Mouse (Mus musculus) layer of hippocampus, postnatal 25 days (tissue): Measurements from ENCODE around the gene Rps18. TPM values are rescaled to one million over a fixed set of nuclear protein-coding genes. Genes with fewer than 3 reads are reported as not detected.
A peak's percentile ranks its signal among the peaks of the same experiment; 100 is the strongest.

Experiments used
- DNase-seq, 2 experiments: peaks; one replicate each; pipeline ENCODE4 v3.0.0; 2022; ENCODE audit warnings: mixed read lengths in 2 of 2, low spot score in 1 of 2; ENCODE audit errors: extremely low spot score in 1 of 2
- total RNA-seq, 2 experiments: library from RNA; stranded (reverse); gene quantifications; 2 replicates each; pipeline ENCODE4 v1.2.3; 2021

Rps18 gene
- total RNA-seq, 2 experiments from 2014 or later, result 311 to 351 TPM

GRCm38 (mm10) chr17:33948905-33949537 is 6.8 kb downstream of the Rps18 start:
- no peak for DNase-seq

GRCm38 (mm10) chr17:33948090-33948904 is 7.5 kb downstream of the Rps18 start:
- no peak for DNase-seq

- DNase-seq, result no peak
Measured at GRCm38 (mm10) chr17:33947430-33948089, 8.2 kb downstream of the Rps18 start.

GRCm38 (mm10) chr17:33943454-33943853 is 12.3 kb downstream of the Rps18 start:
- DNase-seq, result no peak

- no peak for DNase-seq
Measured at GRCm38 (mm10) chr17:33941381-33941780, 14.4 kb downstream of the Rps18 start.

- DNase-seq, result no peak
Measured at GRCm38 (mm10) chr17:33940981-33941380, 14.8 kb downstream of the Rps18 start.

- peak; percentile 67 to 83 for DNase-seq
Measured at GRCm38 (mm10) chr17:33940206-33940805, 15.5 kb downstream of the Rps18 start, which contains the start of the genes Pfdn6 and Wdr46. TSS of gene Pfdn6 (minus strand) at chr17:33940343. TSS of gene Wdr46 (plus strand) at chr17:33940660.

- DNase-seq, result no peak
Measured at GRCm38 (mm10) chr17:33938783-33939182, 17.0 kb downstream of the Rps18 start.

- no peak for DNase-seq
Measured at GRCm38 (mm10) chr17:33936993-33937392, 18.8 kb downstream of the Rps18 start.

- DNase-seq, result no peak
Measured at GRCm38 (mm10) chr17:33935422-33936055, 20.3 kb downstream of the Rps18 start.

GRCm38 (mm10) chr17:33932970-33933369 is 22.8 kb downstream of the Rps18 start:
- DNase-seq, result no peak

- no peak for DNase-seq
Measured at GRCm38 (mm10) chr17:33932448-33932847, 23.4 kb downstream of the Rps18 start.

GRCm38 (mm10) chr17:33931947-33932346 is 23.9 kb downstream of the Rps18 start:
- no peak for DNase-seq

- DNase-seq, result no peak
Measured at GRCm38 (mm10) chr17:33931159-33931866, 24.5 kb downstream of the Rps18 start.

GRCm38 (mm10) chr17:33930280-33931158 is 25.3 kb downstream of the Rps18 start:
- peak; percentile 54 to 62 for DNase-seq

- DNase-seq, result peak; percentile 93
Measured at GRCm38 (mm10) chr17:33929371-33930279, 26.2 kb downstream of the Rps18 start, which contains the start of gene Rgl2. TSS of gene Rgl2 (plus strand) at chr17:33929543.

GRCm38 (mm10) chr17:33928251-33928947 is 27.4 kb downstream of the Rps18 start:
- no peak for DNase-seq
